Mouse (Mus musculus) CH12.LX (cell line): ENCODE measurements around the gene Ints7.

Source experiments
- ELF1 ChIP-seq: IDR thresholded peaks from 2 replicates; pipeline ENCODE4 v1.6.1; 2014; ENCODE audit warnings: low read depth, mild to moderate bottlenecking, inconsistent platforms, low read length, improper control_type of control experiment
- UBTF ChIP-seq: IDR thresholded peaks from 2 replicates; pipeline ENCODE4 v1.6.1; 2012; ENCODE audit warnings: low read depth, mild to moderate bottlenecking, inconsistent platforms, low read length, improper control_type of control experiment, moderate library complexity

GRCm38 (mm10) chr1:191587062-191587461 lies 11.6 kb downstream of the Ints7 start:
- no peak for TF ChIP-seq ELF1
- no peak for TF ChIP-seq UBTF
